ENCODE assay signal across 31 mouse cellular contexts in genomic region chr2:17972843-17973242, GRCm38 (mm10). TPM values are rescaled to one million over a fixed set of nuclear protein-coding genes. Genes with fewer than 3 reads are reported as not detected.
"Had no signal": no experiment of that assay in that cellular context is flagged by ENCODE, and none has a peak within 500 bp of the region (broad histone marks: within the 10 kb centered on the region; RNA-seq: fewer than 3 reads in every experiment).

No protein-coding gene starts in this region.

- H3K4me3 ChIP-seq: heart, adult 2 months; heart, embryonic 13.5 days; heart, embryonic 15.5 days; hindbrain, embryonic 10.5 days; hindbrain, embryonic 12.5 days; intestine, embryonic 15.5 days; layer of hippocampus, adult 2 months; limb, embryonic 13.5 days; limb, embryonic 15.5 days; liver, embryonic 12.5 days had no signal

- H3K36me3 ChIP-seq: heart, embryonic 13.5 days; heart, embryonic 15.5 days; hindbrain, embryonic 10.5 days; hindbrain, embryonic 12.5 days; intestine, embryonic 15.5 days; limb, embryonic 13.5 days; limb, embryonic 15.5 days; liver, embryonic 12.5 days had no signal

- H3K9ac ChIP-seq: heart, embryonic 13.5 days; heart, embryonic 15.5 days; hindbrain, embryonic 12.5 days; hindbrain, embryonic 14.5 days; intestine, embryonic 15.5 days; limb, embryonic 13.5 days; limb, embryonic 15.5 days; liver, embryonic 12.5 days; liver, embryonic 14.5 days had no signal

- H3K27me3 ChIP-seq: heart, embryonic 13.5 days; heart, embryonic 15.5 days; hindbrain, embryonic 12.5 days; intestine, embryonic 15.5 days; limb, embryonic 13.5 days; limb, embryonic 15.5 days; liver, embryonic 12.5 days had no signal

- H3K4me1 ChIP-seq: intestine, embryonic 15.5 days; limb, embryonic 15.5 days; liver, embryonic 12.5 days had no signal

- DNase-seq: gastrocnemius, postnatal 10 days; gastrocnemius, postnatal 25 days; heart, adult 2 months; heart, postnatal 4 days; kidney, adult 18-20 months; kidney, adult 8-10 months; kidney, postnatal 10 days; kidney, postnatal 25 days; kidney, postnatal 4 days; left cerebral cortex, postnatal 4 days had no signal

- H3K9me3 ChIP-seq: heart, embryonic 13.5 days; heart, embryonic 15.5 days; hindbrain, embryonic 10.5 days; hindbrain, embryonic 12.5 days; intestine, embryonic 15.5 days; limb, embryonic 13.5 days; limb, embryonic 15.5 days; liver, embryonic 12.5 days had no signal

- H3K27ac ChIP-seq: heart, adult 2 months; heart, embryonic 13.5 days; heart, embryonic 15.5 days; hindbrain, embryonic 10.5 days; hindbrain, embryonic 12.5 days; hindbrain, embryonic 14.5 days; intestine, embryonic 15.5 days; layer of hippocampus, adult 2 months; limb, embryonic 13.5 days; limb, embryonic 15.5 days; liver, embryonic 12.5 days; liver, embryonic 14.5 days had no signal

RNA-seq across cellular contexts. Expression of gene H2al2a, which starts 23.9 kb away (rescaled TPM):
- total RNA-seq: gastrocnemius, adult 18-20 months; gastrocnemius, postnatal 10 days; gastrocnemius, postnatal 25 days; gastrocnemius, postnatal 4 days; granulocyte monocyte progenitor cell, adult 5-6 weeks; heart, adult 2 months; heart, postnatal 25 days; heart, postnatal 4 days; layer of hippocampus, adult 2 months; layer of hippocampus, postnatal 10 days; layer of hippocampus, postnatal 25 days; left cerebral cortex, adult 8-10 months; left cerebral cortex, postnatal 10 days; left cerebral cortex, postnatal 25 days; left cerebral cortex, postnatal 4 days; liver, adult 2 months had no signal
